Mouse (Mus musculus): ENCODE measurements around the gene Armc12. TPM values are rescaled to one million over a fixed set of nuclear protein-coding genes. Genes with fewer than 3 reads are reported as not detected.

The Armc12 gene
- polyA plus RNA-seq, 1 experiment from 2014 or later = not detected

DNA sequence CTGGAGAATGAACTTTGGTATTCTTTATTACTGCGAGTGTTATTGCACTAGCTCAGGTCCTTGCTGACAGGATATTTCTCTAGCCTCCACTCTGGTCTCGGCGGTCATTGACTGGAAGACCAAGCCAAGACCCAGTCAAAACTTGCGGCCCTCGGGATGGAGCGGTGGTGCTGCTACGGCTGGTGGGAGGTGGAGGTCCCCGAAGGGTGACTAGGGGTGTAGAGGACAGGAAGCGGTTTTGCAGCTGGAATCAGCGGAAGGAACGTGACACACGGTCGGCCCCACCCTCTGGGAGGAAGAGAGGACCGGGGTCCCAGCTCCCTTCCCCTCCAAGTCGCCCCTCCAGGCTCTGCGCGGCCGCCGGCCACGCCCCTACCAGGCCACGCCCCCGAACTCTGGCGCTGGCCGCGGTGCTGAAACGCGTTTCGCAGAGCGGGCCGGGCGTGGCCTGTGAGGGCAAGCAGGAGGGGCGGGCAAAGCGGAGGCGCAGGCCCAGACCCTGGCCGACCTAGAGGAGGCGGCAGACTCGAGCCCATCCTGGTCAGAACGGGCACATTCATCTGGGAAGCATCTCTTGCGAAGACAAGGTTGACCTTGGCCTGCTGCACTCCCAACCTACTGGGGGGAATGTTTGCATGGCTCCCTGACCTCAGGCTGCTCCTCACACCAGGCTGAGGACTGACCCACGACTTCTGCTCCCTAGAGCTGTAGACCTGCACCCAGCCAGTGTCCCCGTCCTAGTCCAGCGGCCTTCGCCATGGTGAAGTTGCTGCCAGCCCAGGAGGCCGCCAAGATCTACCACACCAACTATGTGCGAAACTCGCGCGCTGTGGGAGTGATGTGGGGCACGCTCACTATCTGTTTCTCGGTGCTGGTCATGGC lies 44.9 kb downstream of the Armc12 start, which contains the start of gene Lhfpl5:
Lhfpl5 (plus strand) TSS at position 398 of the 882 bp plus-strand sequence.
- 17% methylated on average over 48 of the region's 50 CpGs for WGBS
- H3K4me2 ChIP-seq (ENCODE audit: low read length) = peak within 1 kb of the TSS; percentile 63
- H3K36me3 ChIP-seq (ENCODE audit: control insufficient read depth, insufficient read depth, low read length) = no peaks in the 10 kb centered on the region
- H3K27me3 ChIP-seq (ENCODE audit: control insufficient read depth, insufficient read depth, low read length) = peaks cover 9% of the 10 kb centered on the region; the same call in 1 of the 2 replicates
- no peak within 1 kb of the TSS for H3K9ac ChIP-seq (ENCODE audit: low read length)
- peak within 1 kb of the TSS; percentile 20; a peak in 2 of 4 replicates for H3K4me3 ChIP-seq (ENCODE audit: control insufficient read depth in 1 of 2, insufficient read depth in 1 of 2, low read depth in 1 of 2, low read length in 2 of 2)
- H3K4me1 ChIP-seq (ENCODE audit: control insufficient read depth in 2 of 2, insufficient read depth in 2 of 2, low read length in 2 of 2) = peaks cover 3 to 7% of the 10 kb centered on the region in 2 experiments
- ATAC-seq (ENCODE audit: insufficient number of reproducible peaks, insufficient read depth, low FRiP score, low read depth) = peak; percentile 56; the same call in 1 of the 2 replicates
- H3K9me3 ChIP-seq (ENCODE audit: control insufficient read depth, low read length) = no peaks in the 10 kb centered on the region
- H3K27ac ChIP-seq (replicated peaks in 1 of 2; ENCODE audit: control insufficient read depth in 1 of 2, insufficient read depth in 1 of 2, low read depth in 2 of 2, low read length in 2 of 2) = no peak within 1 kb of the TSS

DNA sequence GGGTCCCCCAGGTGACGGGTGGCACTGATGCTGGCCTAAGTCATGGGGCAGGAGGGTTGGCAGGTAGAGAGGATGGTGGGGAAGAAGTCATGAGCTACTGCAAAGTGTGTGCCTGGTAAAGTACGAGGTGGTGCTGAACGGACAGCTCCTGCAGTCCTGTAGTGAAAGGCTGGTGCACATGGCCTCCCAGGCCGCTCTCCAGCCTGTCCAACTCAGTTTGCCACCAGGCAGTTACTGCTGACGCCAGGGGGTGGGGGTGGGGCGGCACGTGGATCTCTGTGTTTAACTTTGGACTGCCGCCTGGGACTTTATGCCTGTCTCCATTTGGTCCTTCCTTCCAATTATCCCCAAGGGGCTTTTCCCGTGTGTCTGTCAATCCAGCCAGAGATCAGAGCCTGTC lies 49.8 kb downstream of the Armc12 start:
- ATAC-seq (ENCODE audit: insufficient number of reproducible peaks, insufficient read depth, low FRiP score, low read depth) = peak; percentile 29; the same call in 1 of the 2 replicates
- Histone ChIP-seq H3K9ac (ENCODE audit: low read length) (no peak overlapping the region), H3K36me3 (ENCODE audit: control insufficient read depth, insufficient read depth, low read length) (no peaks in the 10 kb centered on the region), H3K9me3 (ENCODE audit: control insufficient read depth, low read length) (no peaks in the 10 kb centered on the region), H3K4me1 (ENCODE audit: control insufficient read depth in 2 of 2, insufficient read depth in 2 of 2, low read length in 2 of 2) (peaks cover under 1 to 6% of the 10 kb centered on the region in 2 experiments), H3K4me3 (ENCODE audit: control insufficient read depth in 1 of 2, insufficient read depth in 1 of 2, low read depth in 1 of 2, low read length in 2 of 2) (no peak overlapping the region), H3K4me2 (ENCODE audit: low read length) (no peak overlapping the region), H3K27ac (replicated peaks in 1 of 2; ENCODE audit: control insufficient read depth in 1 of 2, insufficient read depth in 1 of 2, low read depth in 2 of 2, low read length in 2 of 2) (no peak overlapping the region), H3K27me3 (ENCODE audit: control insufficient read depth, insufficient read depth, low read length) (peaks cover 9% of the 10 kb centered on the region; the same call in 1 of the 2 replicates)
- WGBS = 4% methylated on average over 9 of the region's 9 CpGs

DNA sequence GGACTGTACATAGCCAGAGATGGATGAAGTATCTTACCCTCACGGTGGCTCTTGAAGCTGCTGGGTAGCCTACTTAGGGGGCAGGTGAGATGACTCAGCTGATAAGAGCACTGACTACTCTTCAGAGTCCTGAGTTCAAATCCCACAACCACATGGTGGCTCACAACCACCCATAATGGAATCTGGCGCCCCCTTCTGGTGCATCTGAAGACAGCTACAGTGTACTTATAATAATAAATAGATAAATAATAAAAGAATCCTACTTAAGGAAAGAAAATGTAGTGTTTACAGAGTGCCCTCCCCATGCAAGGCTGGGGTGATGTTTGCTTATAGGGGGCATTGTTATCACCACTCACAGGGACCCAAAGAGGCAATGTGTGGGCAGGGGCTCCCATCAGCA lies 50.5 kb downstream of the Armc12 start:
- no peak for ATAC-seq (ENCODE audit: insufficient number of reproducible peaks, insufficient read depth, low FRiP score, low read depth)
- no peaks in the 10 kb centered on the region for H3K4me1 ChIP-seq (ENCODE audit: control insufficient read depth in 2 of 2, insufficient read depth in 2 of 2, low read length in 2 of 2)

DNA sequence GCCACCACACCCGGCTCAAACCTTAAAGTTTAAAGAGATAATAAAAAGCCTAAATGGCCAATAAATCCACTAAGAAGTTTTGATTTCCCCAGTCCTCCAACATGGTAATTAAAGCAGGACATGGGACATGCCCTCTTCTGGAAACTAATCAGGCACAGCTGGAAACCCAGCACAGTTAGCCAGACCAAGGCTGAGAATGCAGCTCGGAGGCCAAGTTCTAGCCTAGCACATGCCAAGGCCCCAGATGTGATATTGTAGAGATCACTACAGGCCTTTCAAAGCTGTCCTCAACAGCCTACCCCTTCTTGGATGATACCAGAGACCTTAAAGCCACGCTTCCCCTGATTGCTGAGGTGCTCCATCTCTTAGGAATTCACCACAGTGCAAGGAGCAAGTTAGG lies 55.9 kb downstream of the Armc12 start:
- Histone ChIP-seq H3K4me2 (ENCODE audit: low read length) (no peak overlapping the region), H3K27ac (replicated peaks in 1 of 2; ENCODE audit: control insufficient read depth in 1 of 2, insufficient read depth in 1 of 2, low read depth in 2 of 2, low read length in 2 of 2) (no peak overlapping the region), H3K9ac (ENCODE audit: low read length) (no peak overlapping the region), H3K4me1 (ENCODE audit: control insufficient read depth in 2 of 2, insufficient read depth in 2 of 2, low read length in 2 of 2) (peaks cover 1 to 4% of the 10 kb centered on the region in 2 experiments), H3K9me3 (ENCODE audit: control insufficient read depth, low read length) (no peaks in the 10 kb centered on the region), H3K27me3 (ENCODE audit: control insufficient read depth, insufficient read depth, low read length) (no peaks in the 10 kb centered on the region), H3K4me3 (ENCODE audit: control insufficient read depth in 1 of 2, insufficient read depth in 1 of 2, low read depth in 1 of 2, low read length in 2 of 2) (no peak overlapping the region), H3K36me3 (ENCODE audit: control insufficient read depth, insufficient read depth, low read length) (peaks cover 40% of the 10 kb centered on the region)
- ATAC-seq (ENCODE audit: insufficient number of reproducible peaks, insufficient read depth, low FRiP score, low read depth) = no peak
- 81% methylated on average over 3 of the region's 3 CpGs for WGBS

More for the DNA sequence above, 50.5 kb downstream of the Armc12 start:
- Histone ChIP-seq H3K27ac (replicated peaks in 1 of 2; ENCODE audit: control insufficient read depth in 1 of 2, insufficient read depth in 1 of 2, low read depth in 2 of 2, low read length in 2 of 2) (no peak overlapping the region), H3K36me3 (ENCODE audit: control insufficient read depth, insufficient read depth, low read length) (no peaks in the 10 kb centered on the region), H3K4me3 (ENCODE audit: control insufficient read depth in 1 of 2, insufficient read depth in 1 of 2, low read depth in 1 of 2, low read length in 2 of 2) (no peak overlapping the region), H3K9ac (ENCODE audit: low read length) (no peak overlapping the region), H3K27me3 (ENCODE audit: control insufficient read depth, insufficient read depth, low read length) (peaks cover 4% of the 10 kb centered on the region; the same call in 1 of the 2 replicates), H3K9me3 (ENCODE audit: control insufficient read depth, low read length) (no peaks in the 10 kb centered on the region), H3K4me2 (ENCODE audit: low read length) (no peak overlapping the region)
- 55% methylated on average over 2 of the region's 2 CpGs for WGBS

DNA sequence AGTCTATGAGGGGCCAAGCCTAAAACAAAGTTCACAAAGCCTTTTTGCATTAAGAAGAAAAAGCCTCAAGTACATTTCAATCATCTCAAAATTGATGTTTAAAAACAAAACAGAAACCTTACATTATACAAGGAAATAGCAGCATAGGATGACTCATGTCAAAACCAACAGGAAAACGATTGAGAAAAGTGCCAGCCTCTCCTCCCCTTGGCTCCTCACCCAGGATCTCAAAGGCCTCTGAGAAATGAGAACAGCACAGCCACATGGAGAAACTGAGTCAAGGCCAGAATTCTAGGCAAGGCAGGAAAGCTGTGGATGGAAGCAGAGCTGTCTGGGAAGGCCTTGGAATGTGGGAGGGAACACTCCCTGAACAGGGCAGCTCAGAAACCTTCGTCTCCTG lies 58.0 kb downstream of the Armc12 start:
- H3K36me3 ChIP-seq (ENCODE audit: control insufficient read depth, insufficient read depth, low read length) = peaks cover 61% of the 10 kb centered on the region
- H3K4me2 ChIP-seq (ENCODE audit: low read length) = no peak overlapping the region
- no peaks in the 10 kb centered on the region for H3K27me3 ChIP-seq (ENCODE audit: control insufficient read depth, insufficient read depth, low read length)
- no peaks in the 10 kb centered on the region for H3K9me3 ChIP-seq (ENCODE audit: control insufficient read depth, low read length)
- H3K9ac ChIP-seq (ENCODE audit: low read length) = no peak overlapping the region
- H3K4me1 ChIP-seq (ENCODE audit: control insufficient read depth in 2 of 2, insufficient read depth in 2 of 2, low read length in 2 of 2) = peaks cover 6 to 18% of the 10 kb centered on the region in 2 experiments
- no peak overlapping the region for H3K27ac ChIP-seq (replicated peaks in 1 of 2; ENCODE audit: control insufficient read depth in 1 of 2, insufficient read depth in 1 of 2, low read depth in 2 of 2, low read length in 2 of 2)
- ATAC-seq (ENCODE audit: insufficient number of reproducible peaks, insufficient read depth, low FRiP score, low read depth) = no peak
- no peak overlapping the region for H3K4me3 ChIP-seq (ENCODE audit: control insufficient read depth in 1 of 2, insufficient read depth in 1 of 2, low read depth in 1 of 2, low read length in 2 of 2)
- WGBS = 75% methylated on average over 2 of the region's 2 CpGs

Small RNAs within 50 kb of the gene (microRNA-seq; reads per million reads assigned to microRNA genes)
- not detected for gene Gm25195
- gene Mir6969 = not detected

Other genes with a start within 250 kb of the Armc12 start
- 17.8 and 19.5 TPM in 2 replicates for gene Fance, start 217.3 kb upstream of the Armc12 start, polyA plus RNA-seq (2014; fragmentation: Nextera tagmentation; extraction: Ambion mirVana)
- gene Rpl10a, start 202.3 kb upstream of the Armc12 start, polyA plus RNA-seq (2014; fragmentation: Nextera tagmentation; extraction: Ambion mirVana) = 440 and 513 TPM in 2 replicates
- 5.4 and 7.2 TPM in 2 replicates for gene Tead3, start 180.0 kb upstream of the Armc12 start, polyA plus RNA-seq (2014; fragmentation: Nextera tagmentation; extraction: Ambion mirVana)
- gene Tulp1, start 165.6 kb upstream of the Armc12 start, polyA plus RNA-seq (2014; fragmentation: Nextera tagmentation; extraction: Ambion mirVana) = 3.3 and 3.4 TPM in 2 replicates
- gene Fkbp5, start 13.3 kb upstream of the Armc12 start, polyA plus RNA-seq (2014; fragmentation: Nextera tagmentation; extraction: Ambion mirVana) = 4.3 and 5.0 TPM in 2 replicates
- gene Clpsl2, start 18.6 kb downstream of the Armc12 start, polyA plus RNA-seq (2014; fragmentation: Nextera tagmentation; extraction: Ambion mirVana) = not detected in 2 replicates
- 0.47 TPM in 1 of 2 replicates, not detected in the other for gene Clps, start 30.0 kb downstream of the Armc12 start, polyA plus RNA-seq (2014; fragmentation: Nextera tagmentation; extraction: Ambion mirVana)
- 0.26 and 0.45 TPM in 2 replicates for gene Lhfpl5, start 44.8 kb downstream of the Armc12 start, polyA plus RNA-seq (2014; fragmentation: Nextera tagmentation; extraction: Ambion mirVana)
- gene Srpk1, start 91.9 kb downstream of the Armc12 start, polyA plus RNA-seq (2014; fragmentation: Nextera tagmentation; extraction: Ambion mirVana) = 60.6 and 61.1 TPM in 2 replicates
- 0.34 and 0.51 TPM in 2 replicates for gene Slc26a8, start 159.4 kb downstream of the Armc12 start, polyA plus RNA-seq (2014; fragmentation: Nextera tagmentation; extraction: Ambion mirVana)
- gene Mapk14, start 160.5 kb downstream of the Armc12 start, polyA plus RNA-seq (2014; fragmentation: Nextera tagmentation; extraction: Ambion mirVana) = 37.6 and 38.3 TPM in 2 replicates
- gene AC170998.1, start 195.3 kb downstream of the Armc12 start, polyA plus RNA-seq (2014; fragmentation: Nextera tagmentation; extraction: Ambion mirVana) = 2.2 and 2.5 TPM in 2 replicates
- gene Mapk13, start 238.5 kb downstream of the Armc12 start, polyA plus RNA-seq (2014; fragmentation: Nextera tagmentation; extraction: Ambion mirVana) = 1.7 and 2.5 TPM in 2 replicates

Measured in heart, embryonic 14.5 days (tissue).